Mouse (Mus musculus) olfactory bulb, adult 2 months (tissue): ENCODE data around the gene Il11ra1. TPM values are rescaled to one million over a fixed set of nuclear protein-coding genes. Genes with fewer than 3 reads are reported as not detected.

Experiments used
- H3K27ac ChIP-seq: fragments of 200-500 bp; 2 replicates; pipeline ENCODE4 v1.5.1; 2012; ENCODE audit warnings: low read depth, low read length; ENCODE audit not compliant: insufficient read depth
- H3K4me1 ChIP-seq: fragments of 200-500 bp; 2 replicates; pipeline ENCODE4 v1.6.1; 2012; ENCODE audit warnings: low read length; ENCODE audit not compliant: control insufficient read depth, insufficient read depth
- H3K4me3 ChIP-seq: fragments of 200-500 bp; 2 replicates; pipeline ENCODE4 v1.5.1; 2012; ENCODE audit warnings: mild to moderate bottlenecking, low read depth, low read length, moderate library complexity; ENCODE audit not compliant: insufficient read depth
- CTCF ChIP-seq: fragments of 200-500 bp; IDR thresholded peaks from 2 replicates; pipeline ENCODE4 v1.5.1; 2012; ENCODE audit warnings: low read depth, mild to moderate bottlenecking, low read length, moderate library complexity; ENCODE audit not compliant: insufficient read depth
- POLR2A ChIP-seq: fragments of 200-500 bp; IDR thresholded peaks from 2 replicates; pipeline ENCODE4 v1.6.1; 2012; ENCODE audit warnings: mild to moderate bottlenecking, low read depth, low read length, moderate library complexity; ENCODE audit not compliant: insufficient read depth
- WGBS: fragments of 180-500 bp; shearing (Covaris S2); methylation state at CpG from one replicate; pipeline ENCODE4 v1.1.7; 2018; 5-methylcytosine and 5-hydroxymethylcytosine counted together
- polyA plus RNA-seq: library from polyadenylated mRNA; stranded (reverse); fragments of >200 nt; gene quantifications from 2 replicates; pipeline ENCODE4 v1.2.4, GENCODE M21; 2012; ENCODE audit warnings: low replicate concordance; ENCODE audit not compliant: missing spikeins, insufficient read depth, insufficient read length

Gene Il11ra1
- polyA plus RNA-seq, 1 experiment: not detected

GRCm38 (mm10) chr4:41716834-41717233, 17.0 kb downstream of the Il11ra1 start:
- H3K4me1 ChIP-seq: peaks cover 9% of the 10 kb centered on the region
- WGBS: 69% methylated on average over 6 of the region's 6 CpGs
- no peak overlapping the region for H3K4me3 ChIP-seq
- no peak for TF ChIP-seq CTCF
- no peak for TF ChIP-seq POLR2A
- no peak overlapping the region for H3K27ac ChIP-seq

- no peak within 1 kb of the TSS; the same call in 1 of the 2 replicates for H3K27ac ChIP-seq
- under 1% methylated on average over 27 of the region's 27 CpGs for WGBS
- H3K4me1 ChIP-seq: peaks cover 4% of the 10 kb centered on the region; the same call in 1 of the 2 replicates
- H3K4me3 ChIP-seq: peak within 1 kb of the TSS; percentile 65
- TF ChIP-seq POLR2A (peak; percentile 93), CTCF (no peak)
Observed at GRCm38 (mm10) chr4:41722918-41723351, 23.1 kb downstream of the Il11ra1 start, which contains the start of gene Dctn3. Dctn3 (minus strand) TSS chr4:41723170.

GRCm38 (mm10) chr4:41726826-41727621, 27.2 kb downstream of the Il11ra1 start:
- WGBS: 20% methylated on average over 20 of the region's 20 CpGs
- H3K4me3 ChIP-seq: no peak overlapping the region
- peaks cover 11% of the 10 kb centered on the region for H3K4me1 ChIP-seq
- no peak for TF ChIP-seq POLR2A
- no peak for TF ChIP-seq CTCF
- H3K27ac ChIP-seq: no peak overlapping the region

- Histone ChIP-seq H3K4me3 (peak within 1 kb of the TSS; percentile 24), H3K27ac (no peak within 1 kb of the TSS), H3K4me1 (peaks cover 11% of the 10 kb centered on the region)
- 1% methylated on average over 50 of the region's 50 CpGs for WGBS
- TF ChIP-seq POLR2A (no peak), CTCF (no peak)
Observed at GRCm38 (mm10) chr4:41731052-41731765, 31.4 kb downstream of the Il11ra1 start, which contains the start of gene Arid3c. Arid3c (minus strand) TSS chr4:41731142.

GRCm38 (mm10) chr4:41737602-41738255, 37.9 kb downstream of the Il11ra1 start:
- WGBS: 43% methylated on average over 8 of the region's 8 CpGs

GRCm38 (mm10) chr4:41738256-41738603, 38.4 kb downstream of the Il11ra1 start:
- WGBS: 76% methylated on average over 1 of the region's 1 CpGs

More at GRCm38 (mm10) chr4:41737602-41738255, 37.9 kb downstream of the Il11ra1 start:
- no peak overlapping the region for H3K27ac ChIP-seq
- TF ChIP-seq CTCF (peak; percentile 52), POLR2A (no peak)
- H3K4me3 ChIP-seq: no peak overlapping the region
- peaks cover 5% of the 10 kb centered on the region for H3K4me1 ChIP-seq

GRCm38 (mm10) chr4:41739260-41739659, 39.5 kb downstream of the Il11ra1 start:
- peaks cover 5% of the 10 kb centered on the region for H3K4me1 ChIP-seq
- 93% methylated on average over 13 of the region's 13 CpGs for WGBS
- TF ChIP-seq POLR2A: no peak
- no peak for TF ChIP-seq CTCF
- H3K4me3 ChIP-seq: no peak overlapping the region
- no peak overlapping the region for H3K27ac ChIP-seq

More at GRCm38 (mm10) chr4:41738256-41738603, 38.4 kb downstream of the Il11ra1 start:
- Histone ChIP-seq H3K4me3 (no peak overlapping the region), H3K4me1 (peaks cover 5% of the 10 kb centered on the region), H3K27ac (no peak overlapping the region)
- TF ChIP-seq CTCF: no peak
- no peak for TF ChIP-seq POLR2A

GRCm38 (mm10) chr4:41740380-41741157, 40.8 kb downstream of the Il11ra1 start:
- WGBS: 1% methylated on average over 48 of the region's 48 CpGs
- Histone ChIP-seq H3K4me1 (peaks cover 5% of the 10 kb centered on the region), H3K27ac (peak overlapping the region; percentile 41; the same call in 1 of the 2 replicates), H3K4me3 (peak overlapping the region; percentile 77)
- no peak for TF ChIP-seq POLR2A
- TF ChIP-seq CTCF: peak; percentile 30; the same call in 1 of the 2 replicates
